Mouse (Mus musculus) retina, adult 2 months (tissue): Measurements from ENCODE around the gene Cdkn2b.

ENCODE experiments used
- DNase-seq: peaks from one replicate; pipeline ENCODE4 v3.0.0-alpha.2; 2012; ENCODE audit warnings: low read depth, low spot score

Gene Cdkn2b

GRCm38 (mm10) chr4:89310491-89311254 lies at the start of gene Cdkn2b:
Gene Cdkn2b, minus strand, starts transcription at chr4:89311039.
- DNase-seq, result no peak

GRCm38 (mm10) chr4:89360349-89360748 lies 49.5 kb upstream of the Cdkn2b start:
- no peak for DNase-seq

- no peak for DNase-seq
Measured at GRCm38 (mm10) chr4:89359506-89359905, 48.7 kb upstream of the Cdkn2b start.

GRCm38 (mm10) chr4:89353935-89354334 lies 43.1 kb upstream of the Cdkn2b start:
- no peak for DNase-seq

- DNase-seq, result no peak
Measured at GRCm38 (mm10) chr4:89353071-89353582, 42.3 kb upstream of the Cdkn2b start.

- no peak for DNase-seq
Measured at GRCm38 (mm10) chr4:89351474-89351873, 40.6 kb upstream of the Cdkn2b start.

- no peak for DNase-seq
Measured at GRCm38 (mm10) chr4:89350938-89351451, 40.2 kb upstream of the Cdkn2b start.

GRCm38 (mm10) chr4:89350391-89350790 lies 39.6 kb upstream of the Cdkn2b start:
- no peak for DNase-seq

GRCm38 (mm10) chr4:89348842-89349241 lies 38.0 kb upstream of the Cdkn2b start:
- no peak for DNase-seq

GRCm38 (mm10) chr4:89313461-89313860 lies 2.6 kb upstream of the Cdkn2b start:
- DNase-seq, result no peak

- no peak for DNase-seq
Measured at GRCm38 (mm10) chr4:89309996-89310395, 843 bp downstream of the Cdkn2b start.

- DNase-seq, result no peak
Measured at GRCm38 (mm10) chr4:89308001-89308400, 2.8 kb downstream of the Cdkn2b start.

GRCm38 (mm10) chr4:89306798-89307365 lies 4.0 kb downstream of the Cdkn2b start:
- DNase-seq, result no peak

- DNase-seq, result no peak
Measured at GRCm38 (mm10) chr4:89305691-89306090, 5.1 kb downstream of the Cdkn2b start.

GRCm38 (mm10) chr4:89303281-89303995 lies 7.4 kb downstream of the Cdkn2b start:
- DNase-seq, result no peak

- no peak for DNase-seq
Measured at GRCm38 (mm10) chr4:89302129-89302528, 8.7 kb downstream of the Cdkn2b start.

GRCm38 (mm10) chr4:89299721-89300120 lies 11.1 kb downstream of the Cdkn2b start:
- no peak for DNase-seq

GRCm38 (mm10) chr4:89295441-89296220 lies 15.2 kb downstream of the Cdkn2b start:
- DNase-seq, result no peak

- DNase-seq, result no peak
Measured at GRCm38 (mm10) chr4:89294486-89295440, 16.1 kb downstream of the Cdkn2b start, which contains the start of gene Cdkn2a. Gene Cdkn2a, minus strand, starts transcription at chr4:89294653.

GRCm38 (mm10) chr4:89294091-89294485 lies 16.8 kb downstream of the Cdkn2b start:
- no peak for DNase-seq
